Mouse (Mus musculus): ENCODE results near the gene Timm10. TPM values are rescaled to one million over a fixed set of nuclear protein-coding genes. Genes with fewer than 3 reads are reported as not detected.

Timm10 gene
- polyA plus RNA-seq, 1 experiment from 2014 or later, result 28.5 TPM

DNA sequence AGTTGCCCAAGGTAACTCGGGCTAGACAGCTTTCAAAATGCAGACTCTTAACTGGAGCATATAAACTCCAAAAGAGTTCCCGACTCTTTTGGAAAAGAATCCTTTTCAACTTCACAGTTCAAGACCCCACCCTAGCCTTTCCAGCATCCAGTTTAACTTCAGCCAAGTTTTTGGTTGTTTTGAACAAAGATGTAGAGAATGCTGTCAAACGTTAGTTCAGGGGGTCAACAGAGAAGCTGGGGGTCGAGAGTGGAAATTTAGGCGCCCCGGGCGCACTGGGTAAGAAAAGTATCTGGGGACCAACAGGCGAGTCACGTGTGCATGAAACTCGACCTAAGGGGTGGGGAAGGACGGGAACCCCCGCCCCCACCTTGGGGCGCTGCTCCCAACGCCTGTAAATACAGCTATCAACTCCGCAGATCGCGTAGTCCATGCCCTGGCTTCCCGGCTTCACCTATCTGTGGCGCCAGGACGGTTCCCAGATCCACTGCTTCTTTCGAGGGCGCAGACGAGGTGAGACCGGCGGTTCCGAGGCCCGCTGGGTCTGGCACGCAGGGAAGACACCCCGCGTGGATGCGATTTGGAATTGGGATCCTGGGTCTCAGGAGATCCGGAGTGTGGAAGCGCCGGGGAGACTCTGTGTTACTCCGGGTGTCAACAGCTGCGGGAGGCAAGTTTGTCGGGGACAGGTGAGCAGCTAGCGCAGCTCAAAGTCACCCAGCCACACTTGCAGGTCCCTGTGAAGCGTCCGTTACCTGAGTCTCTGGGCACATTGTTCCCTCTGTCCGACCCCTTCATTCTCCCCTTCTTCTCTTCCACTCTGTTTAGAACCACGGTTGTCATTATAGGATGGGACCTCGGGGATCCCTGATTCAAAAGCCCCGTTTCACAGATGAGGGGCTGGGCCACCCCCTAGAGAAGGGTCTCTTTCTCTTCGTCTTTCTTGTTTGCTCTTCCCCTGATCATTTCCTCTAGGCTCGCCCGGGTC, 12.5 kb downstream of the Timm10 start:
- H3K27ac ChIP-seq (ENCODE audit: low read length), result peak overlapping the region; percentile 74
- H3K27me3 ChIP-seq (replicated peaks; ENCODE audit: insufficient read depth, low read length), result 0 out of 2 replicates have a peak, but pooled peaks cover 3% of the 10 kb centered on the region
- peak overlapping the region; percentile 71 for H3K9ac ChIP-seq (replicated peaks; ENCODE audit: low read depth)
- no peaks in the 10 kb centered on the region for H3K9me3 ChIP-seq (ENCODE audit: low read length)
- H3K4me3 ChIP-seq (ENCODE audit: low read depth, low read length), result peak overlapping the region; percentile 58
- 0 out of 2 replicates have a peak, but pooled peaks have one; percentile 12 for TF ChIP-seq EP300 (IDR thresholded peaks at IDR 0.05)
- TF ChIP-seq CTCF (IDR thresholded peaks at IDR 0.05), result no peak
- WGBS, result under 1% methylated on average over 46 of the region's 47 CpGs
- DNase-seq (ENCODE audit: low spot score), result peak; percentile 55
- H3K36me3 ChIP-seq (ENCODE audit: insufficient read depth, low read length), result no peaks in the 10 kb centered on the region
- peak; percentile 14; the same call in 1 of the 2 replicates for ATAC-seq
- peaks cover 7% of the 10 kb centered on the region; the same call in 1 of the 2 replicates for H3K4me1 ChIP-seq (ENCODE audit: insufficient read depth, low read depth, low read length)
- peak overlapping the region; percentile 80 for H3K4me2 ChIP-seq (replicated peaks; ENCODE audit: low read depth, low read length)

DNA sequence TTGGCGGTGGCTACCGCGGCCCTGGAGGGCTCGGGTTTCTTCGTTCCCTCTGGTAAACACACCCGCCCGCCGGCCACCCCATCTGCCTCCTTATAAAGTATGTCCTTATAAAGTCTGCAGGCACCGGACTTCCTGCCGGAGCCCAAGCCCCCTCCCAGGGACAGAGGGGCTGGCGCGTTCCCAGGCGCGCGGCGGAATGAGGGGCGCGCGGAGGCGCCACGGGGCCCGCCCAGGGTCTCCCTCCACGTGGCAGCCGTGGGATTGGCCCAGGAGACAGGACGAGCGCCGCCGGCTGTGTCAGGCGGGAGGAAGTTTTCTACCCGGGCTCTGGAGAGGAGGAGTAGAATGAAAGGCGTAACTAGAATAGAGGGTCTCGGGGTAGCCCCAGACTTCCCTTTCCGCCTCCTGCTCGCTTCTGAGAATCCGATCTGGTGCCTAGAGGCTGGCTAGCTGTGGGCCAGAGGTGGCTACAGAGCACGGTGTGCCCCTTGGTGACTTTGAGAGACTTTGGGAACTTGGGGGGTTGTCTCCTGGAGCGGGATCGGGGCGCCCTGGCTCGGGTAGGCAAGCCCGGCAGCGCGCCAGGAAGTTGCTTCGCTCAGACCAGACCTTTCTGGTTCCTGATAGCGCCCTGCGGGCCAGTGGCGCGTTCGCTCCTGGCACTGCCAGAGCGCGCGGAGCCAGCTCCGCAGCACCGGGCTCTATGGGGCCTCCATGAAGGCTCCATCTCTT, 13.4 kb downstream of the Timm10 start:
- peak overlapping the region; percentile 74 for H3K27ac ChIP-seq (ENCODE audit: low read length)
- peak overlapping the region; percentile 58 for H3K4me3 ChIP-seq (ENCODE audit: low read depth, low read length)
- H3K9me3 ChIP-seq (ENCODE audit: low read length), result no peaks in the 10 kb centered on the region
- H3K9ac ChIP-seq (replicated peaks; ENCODE audit: low read depth), result peak overlapping the region; percentile 71
- WGBS, result under 1% methylated on average over 53 of the region's 54 CpGs
- DNase-seq (ENCODE audit: low spot score), result peak; percentile 81
- peak overlapping the region; percentile 80 for H3K4me2 ChIP-seq (replicated peaks; ENCODE audit: low read depth, low read length)
- TF ChIP-seq CTCF (IDR thresholded peaks at IDR 0.05) (peak; percentile 20), EP300 (IDR thresholded peaks at IDR 0.05) (no peak)
- H3K36me3 ChIP-seq (ENCODE audit: insufficient read depth, low read length), result no peaks in the 10 kb centered on the region
- peak; percentile 91 for ATAC-seq
- H3K4me1 ChIP-seq (ENCODE audit: insufficient read depth, low read depth, low read length), result peaks cover 7% of the 10 kb centered on the region; the same call in 1 of the 2 replicates
- 0 out of 2 replicates have a peak, but pooled peaks cover 3% of the 10 kb centered on the region for H3K27me3 ChIP-seq (replicated peaks; ENCODE audit: insufficient read depth, low read length)

DNA sequence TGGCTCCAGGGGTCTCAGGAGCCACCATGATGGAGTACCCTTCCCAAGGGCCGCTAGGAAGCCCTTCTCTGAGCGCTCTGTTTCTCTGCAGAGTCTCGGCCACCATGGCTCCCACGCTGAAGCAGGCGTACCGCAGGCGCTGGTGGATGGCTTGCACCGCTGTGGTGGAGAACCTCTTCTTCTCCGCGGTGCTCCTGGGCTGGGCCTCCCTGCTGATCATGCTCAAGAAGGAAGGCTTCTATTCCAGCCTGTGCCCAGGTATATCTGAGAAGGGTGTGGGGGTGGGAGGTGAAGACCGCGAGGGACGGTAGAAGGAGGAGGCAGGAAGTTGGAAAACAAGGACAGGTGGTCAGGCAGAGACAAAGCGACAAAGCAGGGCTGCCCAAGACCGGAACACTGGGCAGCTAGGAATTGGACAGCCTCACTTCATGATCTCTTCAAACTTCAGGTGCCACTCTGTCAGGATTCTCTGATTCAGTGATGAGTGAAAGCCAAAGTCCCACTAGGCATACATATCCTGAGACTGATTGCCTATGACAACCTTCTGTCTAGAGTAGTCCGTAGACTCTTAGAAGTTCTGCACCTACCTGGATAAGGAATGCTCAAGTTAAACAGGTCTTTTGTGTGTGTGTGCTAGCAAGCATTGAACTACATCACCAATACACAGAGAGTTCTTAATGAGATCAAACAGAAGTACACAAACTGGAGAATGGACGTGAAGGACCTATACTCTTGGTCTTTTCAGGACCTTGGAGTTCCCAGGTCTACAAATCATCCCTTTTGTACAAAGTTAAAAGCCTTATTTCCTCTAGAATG, 14.2 kb downstream of the Timm10 start:
- Histone ChIP-seq H3K9me3 (ENCODE audit: low read length) (no peaks in the 10 kb centered on the region), H3K27ac (ENCODE audit: low read length) (0 out of 2 replicates have a peak overlapping the region, but pooled peaks have one; percentile 74), H3K4me1 (ENCODE audit: insufficient read depth, low read depth, low read length) (peaks cover 7% of the 10 kb centered on the region; the same call in 1 of the 2 replicates), H3K27me3 (replicated peaks; ENCODE audit: insufficient read depth, low read length) (0 out of 2 replicates have a peak, but pooled peaks cover 3% of the 10 kb centered on the region), H3K36me3 (ENCODE audit: insufficient read depth, low read length) (no peaks in the 10 kb centered on the region), H3K4me3 (ENCODE audit: low read depth, low read length) (peak overlapping the region; percentile 58), H3K9ac (replicated peaks; ENCODE audit: low read depth) (peak overlapping the region; percentile 71), H3K4me2 (replicated peaks; ENCODE audit: low read depth, low read length) (peak overlapping the region; percentile 80)
- TF ChIP-seq EP300 (IDR thresholded peaks at IDR 0.05), result no peak
- no peak for TF ChIP-seq CTCF (IDR thresholded peaks at IDR 0.05)
- WGBS, result 7% methylated on average over 17 of the region's 17 CpGs
- DNase-seq (ENCODE audit: low spot score), result no peak
- ATAC-seq, result peak; percentile 4; the same call in 1 of the 2 replicates

DNA sequence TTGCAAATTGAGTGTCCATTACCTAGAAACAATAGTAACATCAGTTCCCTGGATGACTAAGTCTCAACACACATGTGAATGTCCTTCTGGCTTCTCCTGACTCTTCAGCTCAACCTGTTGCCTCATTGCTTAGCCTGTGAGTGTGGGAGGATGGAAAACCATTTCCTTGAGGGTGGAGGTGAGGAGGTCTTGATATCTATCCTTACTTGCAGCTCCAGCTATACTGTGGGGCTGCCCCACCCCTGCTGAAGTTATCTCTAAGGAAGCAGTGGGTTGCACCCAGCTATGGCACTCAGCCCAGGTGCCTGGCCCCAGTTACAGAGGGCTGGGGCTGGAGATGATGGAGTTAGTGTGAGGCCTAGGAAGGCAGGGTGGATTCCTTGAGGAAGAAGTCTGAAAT, 15.1 kb downstream of the Timm10 start:
- H3K4me1 ChIP-seq (ENCODE audit: insufficient read depth, low read depth, low read length), result peaks cover 7% of the 10 kb centered on the region; the same call in 1 of the 2 replicates
- ATAC-seq (no peak), DNase-seq (ENCODE audit: low spot score) (no peak)
- 0 out of 2 replicates have a peak, but pooled peaks cover 3% of the 10 kb centered on the region for H3K27me3 ChIP-seq (replicated peaks; ENCODE audit: insufficient read depth, low read length)
- H3K36me3 ChIP-seq (ENCODE audit: insufficient read depth, low read length), result no peaks in the 10 kb centered on the region
- no peak overlapping the region for H3K4me2 ChIP-seq (replicated peaks; ENCODE audit: low read depth, low read length)
- no peak overlapping the region for H3K4me3 ChIP-seq (ENCODE audit: low read depth, low read length)
- H3K27ac ChIP-seq (ENCODE audit: low read length), result no peak overlapping the region
- no peak overlapping the region for H3K9ac ChIP-seq (replicated peaks; ENCODE audit: low read depth)
- H3K9me3 ChIP-seq (ENCODE audit: low read length), result no peaks in the 10 kb centered on the region
- no peak for TF ChIP-seq CTCF (IDR thresholded peaks at IDR 0.05)
- no peak for TF ChIP-seq EP300 (IDR thresholded peaks at IDR 0.05)

DNA sequence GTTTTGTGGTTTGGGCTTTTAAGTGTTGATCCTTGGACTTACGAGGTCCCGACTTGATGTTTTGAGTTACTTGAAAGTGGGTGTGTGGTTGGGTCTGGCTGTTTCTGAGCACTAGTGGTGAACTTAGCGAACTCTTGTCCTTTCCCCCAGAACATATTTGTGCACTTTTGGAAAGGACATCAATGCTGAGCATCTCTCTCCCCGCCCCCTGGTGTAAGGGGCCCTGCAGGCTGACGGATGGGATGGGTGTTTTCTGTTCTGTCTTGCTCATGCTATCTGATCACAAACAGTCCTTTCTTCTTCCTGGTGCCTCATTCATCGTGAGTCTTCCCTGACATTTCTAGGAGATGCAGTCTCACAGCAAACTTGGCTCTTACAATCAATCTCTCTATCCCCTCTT, 16.9 kb downstream of the Timm10 start:
- WGBS, result 55% methylated on average over 6 of the region's 6 CpGs
- Histone ChIP-seq H3K4me2 (replicated peaks; ENCODE audit: low read depth, low read length) (no peak overlapping the region), H3K4me1 (ENCODE audit: insufficient read depth, low read depth, low read length) (peaks cover 7% of the 10 kb centered on the region; the same call in 1 of the 2 replicates), H3K27me3 (replicated peaks; ENCODE audit: insufficient read depth, low read length) (0 out of 2 replicates have a peak, but pooled peaks cover 3% of the 10 kb centered on the region), H3K9me3 (ENCODE audit: low read length) (no peaks in the 10 kb centered on the region), H3K9ac (replicated peaks; ENCODE audit: low read depth) (no peak overlapping the region), H3K27ac (ENCODE audit: low read length) (no peak overlapping the region), H3K4me3 (ENCODE audit: low read depth, low read length) (no peak overlapping the region), H3K36me3 (ENCODE audit: insufficient read depth, low read length) (no peaks in the 10 kb centered on the region)
- DNase-seq (ENCODE audit: low spot score) (no peak), ATAC-seq (no peak)
- no peak for TF ChIP-seq CTCF (IDR thresholded peaks at IDR 0.05)
- TF ChIP-seq EP300 (IDR thresholded peaks at IDR 0.05), result no peak

Data from lung, postnatal 0 days (tissue).